Mouse (Mus musculus): ENCODE measurements around the gene Dusp9. TPM values are rescaled to one million over a fixed set of nuclear protein-coding genes. Genes with fewer than 3 reads are reported as not detected.

Gene Dusp9
- polyA plus RNA-seq (2012; rRNA removed), result 1.3 and 1.4 TPM in 2 replicates

DNA sequence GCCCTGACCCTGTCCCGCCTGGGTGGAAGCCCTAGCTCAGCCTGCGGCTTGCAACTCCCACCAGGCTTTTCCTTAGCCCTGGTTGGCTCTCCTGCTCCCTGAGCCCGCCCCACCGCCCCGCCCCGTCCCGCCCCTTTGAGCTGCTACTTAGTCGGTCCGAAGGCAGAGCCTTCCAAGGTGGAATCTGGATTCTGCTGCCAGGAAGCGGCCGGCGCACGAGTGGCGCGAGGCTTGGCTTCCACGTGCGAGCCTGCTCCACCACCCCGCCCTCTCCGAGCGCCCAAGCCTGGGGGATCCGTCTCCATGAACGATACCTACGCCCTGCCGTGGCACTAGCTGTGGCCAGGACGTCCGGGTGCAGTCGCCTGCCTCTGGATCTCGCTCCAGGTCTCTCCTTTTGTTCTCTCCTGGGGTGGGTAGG lies at the start of gene Dusp9:
Gene Dusp9, plus strand, starts transcription at position 165 of the 421 bp plus-strand sequence.
- Histone ChIP-seq H3K4me1 (ENCODE audit: control insufficient read depth, insufficient read depth, low read length) (no peaks in the 10 kb centered on the region), H3K4me3 (replicated peaks; ENCODE audit: extremely low read depth, low read depth, low read length) (peak within 1 kb of the TSS; percentile 5)
- peak; percentile 29 for DNase-seq
- WGBS, result 37% methylated on average over 28 of the region's 28 CpGs
- TF ChIP-seq POLR2A (IDR thresholded peaks at IDR 0.05; ENCODE audit: borderline replicate concordance, extremely low read depth, low read depth, low read length) (no peak), CTCF (IDR thresholded peaks at IDR 0.05; ENCODE audit: insufficient read depth, low read length) (no peak)

DNA sequence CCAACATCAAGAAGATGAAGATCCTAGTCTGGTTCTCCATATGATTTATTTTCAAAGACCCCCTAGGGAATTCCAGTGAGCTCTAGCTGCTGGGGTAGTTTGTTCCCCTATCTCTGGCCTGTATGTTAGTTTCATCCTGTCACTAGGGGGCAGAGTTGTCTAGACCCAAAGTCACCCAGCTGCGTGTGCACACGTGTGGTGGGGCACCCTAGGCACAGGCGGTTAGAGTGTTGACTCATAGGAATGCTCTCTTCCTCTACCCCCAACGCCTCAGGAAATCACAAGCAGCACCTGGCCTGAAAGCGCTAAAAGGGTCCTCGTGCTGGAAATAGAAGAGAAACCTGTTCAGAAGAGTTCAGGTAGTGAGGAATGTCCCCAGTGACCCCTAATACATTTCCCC lies 46.0 kb upstream of the Dusp9 start:
- no peak overlapping the region for H3K4me3 ChIP-seq (replicated peaks; ENCODE audit: extremely low read depth, low read depth, low read length)
- WGBS, result 24% methylated on average over 6 of the region's 6 CpGs
- TF ChIP-seq POLR2A (IDR thresholded peaks at IDR 0.05; ENCODE audit: borderline replicate concordance, extremely low read depth, low read depth, low read length), result no peak
- TF ChIP-seq CTCF (IDR thresholded peaks at IDR 0.05; ENCODE audit: insufficient read depth, low read length), result peak; percentile 54; the same call in 1 of the 2 replicates
- DNase-seq, result no peak
- no peaks in the 10 kb centered on the region for H3K4me1 ChIP-seq (ENCODE audit: control insufficient read depth, insufficient read depth, low read length)

DNA sequence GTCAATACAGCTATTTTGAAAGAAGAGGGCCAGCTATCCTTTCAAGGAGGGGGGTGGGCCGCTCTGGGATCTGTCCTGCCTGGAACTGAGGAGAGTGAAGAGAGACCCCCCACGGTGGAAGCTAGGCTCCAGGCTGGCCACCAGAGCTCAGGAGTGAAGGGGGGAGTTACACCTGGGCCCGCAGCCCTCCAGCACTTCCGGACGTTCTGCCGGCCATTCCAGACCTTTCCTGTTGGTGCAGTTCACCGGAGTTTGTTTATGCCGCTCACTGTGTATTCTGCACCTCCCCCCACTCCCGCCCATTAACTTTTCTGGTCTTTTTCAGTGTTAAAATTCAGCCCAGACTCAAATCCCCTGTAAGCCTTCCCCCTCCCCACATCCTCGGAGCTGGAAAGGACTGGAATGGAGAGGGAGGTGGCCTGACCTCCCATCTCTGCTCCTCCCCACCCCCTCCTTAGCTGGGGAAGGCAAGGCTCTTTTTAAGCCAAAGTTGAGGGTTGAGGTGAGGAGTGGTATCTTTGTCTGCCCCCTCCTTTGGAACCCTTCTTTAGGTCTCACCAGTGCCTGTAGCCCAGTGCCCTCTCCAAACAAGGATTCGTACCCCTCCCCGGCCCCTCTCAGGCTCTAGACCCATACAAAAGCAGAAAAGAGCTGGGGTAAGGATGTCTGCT lies 44.6 kb upstream of the Dusp9 start:
- TF ChIP-seq CTCF (IDR thresholded peaks at IDR 0.05; ENCODE audit: insufficient read depth, low read length) (no peak), POLR2A (IDR thresholded peaks at IDR 0.05; ENCODE audit: borderline replicate concordance, extremely low read depth, low read depth, low read length) (no peak)
- no peak for DNase-seq
- no peaks in the 10 kb centered on the region for H3K4me1 ChIP-seq (ENCODE audit: control insufficient read depth, insufficient read depth, low read length)
- no peak overlapping the region for H3K4me3 ChIP-seq (replicated peaks; ENCODE audit: extremely low read depth, low read depth, low read length)
- WGBS, result 50% methylated on average over 12 of the region's 12 CpGs

DNA sequence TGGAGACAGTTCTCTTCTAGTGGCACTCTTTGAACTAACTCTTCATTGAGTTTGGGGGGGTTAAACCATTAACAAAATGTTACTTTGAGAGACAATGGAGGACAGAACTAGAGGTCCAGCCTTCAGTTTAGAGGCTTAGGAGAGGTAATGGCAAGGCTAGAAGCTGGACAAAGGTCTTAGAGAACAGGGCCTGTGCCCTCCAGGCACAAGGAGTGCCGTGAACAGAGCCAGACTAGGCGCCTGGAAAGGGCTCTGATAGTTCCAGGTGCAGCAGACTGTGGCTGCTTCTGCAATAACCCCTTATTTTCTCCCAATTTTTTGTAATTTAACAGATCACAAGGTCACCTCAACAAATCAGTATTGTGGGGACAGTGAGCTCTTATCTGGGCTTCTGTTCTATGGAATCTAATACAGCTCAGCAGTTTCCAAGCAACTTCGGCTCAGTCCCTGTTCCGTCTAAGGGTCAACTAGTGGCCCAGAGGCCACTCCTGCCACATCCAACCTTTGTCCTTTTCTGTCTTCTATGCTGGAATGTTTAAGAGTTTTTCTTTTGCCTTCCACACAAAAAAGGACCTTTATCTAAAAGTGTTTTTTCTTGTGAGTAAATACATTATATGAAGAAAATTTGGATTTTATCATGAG lies 43.8 kb upstream of the Dusp9 start:
- no peaks in the 10 kb centered on the region for H3K4me1 ChIP-seq (ENCODE audit: control insufficient read depth, insufficient read depth, low read length)
- WGBS, result 75% methylated on average over 4 of the region's 4 CpGs
- H3K4me3 ChIP-seq (replicated peaks; ENCODE audit: extremely low read depth, low read depth, low read length), result no peak overlapping the region

DNA sequence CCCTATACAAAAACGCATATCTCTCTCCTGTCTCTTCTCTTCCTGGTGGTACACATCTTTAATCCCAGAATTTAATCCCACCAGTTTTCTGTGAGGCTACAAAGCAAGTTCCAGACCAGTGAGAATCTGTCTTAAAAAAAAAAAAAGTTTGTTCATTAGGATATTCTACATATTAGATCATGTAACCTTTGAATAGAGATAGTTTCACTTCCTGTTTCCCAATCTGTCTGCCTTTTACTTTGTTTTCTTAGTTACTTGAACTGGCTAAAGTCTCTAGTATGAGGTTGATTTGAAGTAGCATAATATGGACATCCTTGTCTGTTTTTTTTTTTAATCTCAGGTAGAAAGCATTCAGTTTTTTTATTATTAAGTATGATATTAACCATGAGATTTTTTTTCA lies 37.8 kb upstream of the Dusp9 start:
- WGBS, result 84% methylated on average over 1 of the region's 1 CpGs
- TF ChIP-seq CTCF (IDR thresholded peaks at IDR 0.05; ENCODE audit: insufficient read depth, low read length) (no peak), POLR2A (IDR thresholded peaks at IDR 0.05; ENCODE audit: borderline replicate concordance, extremely low read depth, low read depth, low read length) (no peak)
- DNase-seq, result no peak
- Histone ChIP-seq H3K4me1 (ENCODE audit: control insufficient read depth, insufficient read depth, low read length) (no peaks in the 10 kb centered on the region), H3K4me3 (replicated peaks; ENCODE audit: extremely low read depth, low read depth, low read length) (no peak overlapping the region)

More for the DNA sequence above, 43.8 kb upstream of the Dusp9 start:
- DNase-seq, result no peak
- TF ChIP-seq POLR2A (IDR thresholded peaks at IDR 0.05; ENCODE audit: borderline replicate concordance, extremely low read depth, low read depth, low read length), result no peak
- no peak for TF ChIP-seq CTCF (IDR thresholded peaks at IDR 0.05; ENCODE audit: insufficient read depth, low read length)

DNA sequence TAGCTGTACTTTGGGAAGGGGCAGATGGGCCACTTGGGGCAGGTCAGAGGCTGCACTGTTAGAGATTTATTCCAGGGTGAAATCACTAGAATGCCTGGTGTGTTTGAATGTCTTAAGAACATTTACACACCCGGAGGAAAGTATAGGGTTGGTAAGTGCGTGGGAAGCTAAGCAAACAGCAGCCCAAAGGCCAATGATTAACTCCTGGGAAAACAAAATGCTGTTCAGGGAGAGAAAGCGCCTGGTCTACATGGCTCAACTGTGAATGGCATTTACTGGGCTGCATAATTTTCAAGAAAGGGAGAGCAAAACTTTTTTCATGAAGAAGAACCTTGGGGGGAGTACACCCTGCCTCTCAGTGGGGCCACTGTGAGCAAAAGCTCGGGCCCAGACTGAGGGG lies 25.6 kb upstream of the Dusp9 start:
- no peaks in the 10 kb centered on the region for H3K4me1 ChIP-seq (ENCODE audit: control insufficient read depth, insufficient read depth, low read length)
- no peak for DNase-seq
- TF ChIP-seq POLR2A (IDR thresholded peaks at IDR 0.05; ENCODE audit: borderline replicate concordance, extremely low read depth, low read depth, low read length) (no peak), CTCF (IDR thresholded peaks at IDR 0.05; ENCODE audit: insufficient read depth, low read length) (no peak)
- 55% methylated on average over 4 of the region's 4 CpGs for WGBS
- no peak overlapping the region for H3K4me3 ChIP-seq (replicated peaks; ENCODE audit: extremely low read depth, low read depth, low read length)

DNA sequence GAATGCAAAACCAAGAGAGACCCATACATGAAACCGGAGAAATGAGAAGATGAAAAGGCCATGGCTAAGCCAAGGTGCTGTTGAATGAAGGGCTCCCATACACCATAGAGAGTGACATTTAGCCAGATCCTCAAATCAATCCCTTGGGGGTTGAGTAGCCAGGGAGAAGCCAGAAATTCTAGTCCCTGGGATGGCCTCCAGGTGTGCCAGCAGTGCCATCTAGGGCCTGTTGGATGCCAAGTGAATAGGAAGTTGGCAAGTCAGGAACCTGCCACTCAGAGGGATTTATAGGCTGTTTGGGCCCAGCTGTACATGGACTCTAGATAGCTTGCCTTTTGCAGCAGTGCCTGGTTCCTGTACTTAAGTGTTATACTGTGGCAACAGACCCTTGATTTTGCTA lies 23.3 kb upstream of the Dusp9 start:
- TF ChIP-seq POLR2A (IDR thresholded peaks at IDR 0.05; ENCODE audit: borderline replicate concordance, extremely low read depth, low read depth, low read length) (no peak), CTCF (IDR thresholded peaks at IDR 0.05; ENCODE audit: insufficient read depth, low read length) (no peak)
- DNase-seq, result no peak
- 78% methylated on average over 1 of the region's 1 CpGs for WGBS
- no peak overlapping the region for H3K4me3 ChIP-seq (replicated peaks; ENCODE audit: extremely low read depth, low read depth, low read length)
- no peaks in the 10 kb centered on the region; the same call in 1 of the 2 replicates for H3K4me1 ChIP-seq (ENCODE audit: control insufficient read depth, insufficient read depth, low read length)

DNA sequence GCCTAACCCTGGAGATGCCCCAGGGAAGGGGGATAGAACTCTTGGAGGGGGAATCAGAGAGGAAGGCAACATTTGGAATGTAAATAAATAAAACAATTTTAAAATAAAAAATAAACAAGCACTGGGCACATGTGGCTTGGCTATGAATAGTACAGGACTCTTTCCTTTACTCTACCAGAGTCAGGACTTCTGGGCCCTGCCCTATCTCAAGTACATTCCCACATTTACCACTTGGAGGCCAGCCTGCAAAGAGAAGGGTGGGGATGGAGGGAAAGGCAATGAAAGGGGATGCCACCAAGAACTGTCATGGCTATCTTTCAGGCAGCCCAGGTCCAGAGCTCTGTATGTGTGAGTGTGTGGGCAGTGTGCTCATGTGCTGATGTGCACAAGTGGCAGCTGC lies 19.8 kb upstream of the Dusp9 start:
- Histone ChIP-seq H3K4me3 (replicated peaks; ENCODE audit: extremely low read depth, low read depth, low read length) (no peak overlapping the region), H3K4me1 (ENCODE audit: control insufficient read depth, insufficient read depth, low read length) (no peaks in the 10 kb centered on the region; the same call in 1 of the 2 replicates)
- TF ChIP-seq POLR2A (IDR thresholded peaks at IDR 0.05; ENCODE audit: borderline replicate concordance, extremely low read depth, low read depth, low read length) (no peak), CTCF (IDR thresholded peaks at IDR 0.05; ENCODE audit: insufficient read depth, low read length) (no peak)

DNA sequence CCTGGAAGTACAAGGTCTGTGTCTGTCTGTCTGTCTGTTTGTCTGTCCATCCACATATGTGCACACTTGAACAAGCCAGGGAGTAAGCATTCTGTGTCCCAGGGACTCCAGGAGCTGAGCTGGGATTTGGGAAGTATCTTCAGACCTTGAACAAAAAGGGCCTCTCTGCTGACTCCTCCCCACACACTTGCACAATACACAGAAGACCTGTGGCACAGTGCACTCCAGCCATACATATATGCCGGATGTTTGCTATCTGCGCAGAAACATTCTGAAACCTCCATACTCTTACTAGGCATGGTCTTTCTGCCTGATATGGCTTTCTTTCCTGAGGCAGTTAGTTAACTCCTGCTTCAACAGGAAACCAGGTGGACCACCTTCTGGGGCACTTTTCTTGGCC lies 19.3 kb upstream of the Dusp9 start:
- peak; percentile 6 for DNase-seq
- WGBS, result 81% methylated on average over 2 of the region's 2 CpGs
- H3K4me3 ChIP-seq (replicated peaks; ENCODE audit: extremely low read depth, low read depth, low read length), result no peak overlapping the region
- TF ChIP-seq POLR2A (IDR thresholded peaks at IDR 0.05; ENCODE audit: borderline replicate concordance, extremely low read depth, low read depth, low read length) (no peak), CTCF (IDR thresholded peaks at IDR 0.05; ENCODE audit: insufficient read depth, low read length) (no peak)
- no peaks in the 10 kb centered on the region; the same call in 1 of the 2 replicates for H3K4me1 ChIP-seq (ENCODE audit: control insufficient read depth, insufficient read depth, low read length)

More for the DNA sequence above, 19.8 kb upstream of the Dusp9 start:
- no peak for DNase-seq

DNA sequence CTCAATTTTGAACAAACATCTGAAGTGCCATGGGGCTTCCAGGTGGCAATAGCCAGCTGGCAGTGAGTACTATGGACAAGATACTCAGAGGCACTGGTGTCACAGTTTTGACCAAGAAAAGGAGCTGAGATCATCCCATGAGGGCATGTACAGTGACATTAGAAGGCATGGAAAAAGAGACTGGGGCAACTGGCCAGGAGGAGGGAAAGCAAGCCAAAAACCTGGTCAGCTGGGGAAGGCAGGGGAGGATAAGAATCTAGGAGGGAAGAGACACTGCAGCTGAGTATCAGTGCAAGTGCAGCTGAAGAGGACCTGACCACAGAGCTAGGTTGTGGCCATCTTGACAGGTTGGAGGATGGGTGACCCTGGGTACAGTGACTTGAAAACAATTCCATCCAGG lies 12.2 kb upstream of the Dusp9 start:
- no peak overlapping the region for H3K4me3 ChIP-seq (replicated peaks; ENCODE audit: extremely low read depth, low read depth, low read length)
- DNase-seq, result no peak
- no peak for TF ChIP-seq CTCF (IDR thresholded peaks at IDR 0.05; ENCODE audit: insufficient read depth, low read length)
- TF ChIP-seq POLR2A (IDR thresholded peaks at IDR 0.05; ENCODE audit: borderline replicate concordance, extremely low read depth, low read depth, low read length), result no peak
- H3K4me1 ChIP-seq (ENCODE audit: control insufficient read depth, insufficient read depth, low read length), result no peaks in the 10 kb centered on the region

Measured in lung, adult 2 months (tissue).